Mouse (Mus musculus): ENCODE measurements around the gene Cyp2s1. TPM values are rescaled to one million over a fixed set of nuclear protein-coding genes. Genes with fewer than 3 reads are reported as not detected.
"Not testable (repeated sequence)": the region's sequence is repeated elsewhere in the genome, so short reads cannot be mapped to it uniquely, and the experiment has no call there.

Gene Cyp2s1
- total and polyA plus RNA-seq, 3 experiments: 5.7 to 10.1 (median 5.9) TPM

- DNase-seq: no peak
- Histone ChIP-seq H3K4me1 (ENCODE audit: control insufficient read depth, insufficient read depth, low read length) (peaks cover 3% of the 10 kb centered on the region), H3K9ac (ENCODE audit: low read depth, low read length) (no peak overlapping the region), H3K79me2 (replicated peaks; ENCODE audit: control insufficient read depth, insufficient read depth, low read length) (no peaks in the 10 kb centered on the region), H3K27ac (no peak overlapping the region), H3K36me3 (ENCODE audit: control insufficient read depth, insufficient read depth, low read length) (no peaks in the 10 kb centered on the region), H3K4me3 (no peak overlapping the region), H3K27me3 (ENCODE audit: control insufficient read depth, insufficient read depth, low read length) (no peaks in the 10 kb centered on the region)
- intact Hi-C loops (cut with DNase I): no loop called here
- TF ChIP-seq POLR2A (IDR thresholded peaks at IDR 0.05; ENCODE audit: insufficient read depth, low read depth, low read length) (no peak), EP300 (IDR thresholded peaks at IDR 0.05; ENCODE audit: insufficient read depth, low read depth, low read length) (no peak)
- 67% methylated on average over 1 of the region's 1 CpGs for WGBS
Measured at GRCm38 (mm10) chr7:25799369-25799768, 17.3 kb downstream of the Cyp2s1 start.

- Histone ChIP-seq H3K4me1 (ENCODE audit: control insufficient read depth, insufficient read depth, low read length) (peaks cover 3% of the 10 kb centered on the region), H3K36me3 (ENCODE audit: control insufficient read depth, insufficient read depth, low read length) (no peaks in the 10 kb centered on the region), H3K4me3 (no peak overlapping the region), H3K79me2 (replicated peaks; ENCODE audit: control insufficient read depth, insufficient read depth, low read length) (no peaks in the 10 kb centered on the region), H3K27ac (no peak overlapping the region), H3K9ac (ENCODE audit: low read depth, low read length) (no peak overlapping the region), H3K27me3 (ENCODE audit: control insufficient read depth, insufficient read depth, low read length) (no peaks in the 10 kb centered on the region)
- no peak for DNase-seq
- TF ChIP-seq EP300 (IDR thresholded peaks at IDR 0.05; ENCODE audit: insufficient read depth, low read depth, low read length) (no peak), POLR2A (IDR thresholded peaks at IDR 0.05; ENCODE audit: insufficient read depth, low read depth, low read length) (no peak), CTCF (IDR thresholded peaks at IDR 0.05) (peak; percentile 22; the same call in 1 of the 2 replicates)
- 84% methylated on average over 2 of the region's 2 CpGs for WGBS
- intact Hi-C loops (cut with DNase I): no loop called here
Measured at GRCm38 (mm10) chr7:25798540-25798939, 18.2 kb downstream of the Cyp2s1 start.

- intact Hi-C loops (cut with DNase I): no loop called here
- WGBS: 48% methylated on average over 8 of the region's 8 CpGs
- Histone ChIP-seq H3K4me3 (no peak overlapping the region), H3K27ac (no peak overlapping the region), H3K27me3 (ENCODE audit: control insufficient read depth, insufficient read depth, low read length) (no peaks in the 10 kb centered on the region), H3K79me2 (replicated peaks; ENCODE audit: control insufficient read depth, insufficient read depth, low read length) (no peaks in the 10 kb centered on the region), H3K9ac (ENCODE audit: low read depth, low read length) (no peak overlapping the region), H3K4me1 (ENCODE audit: control insufficient read depth, insufficient read depth, low read length) (peaks cover 1% of the 10 kb centered on the region; the same call in 1 of the 2 replicates), H3K36me3 (ENCODE audit: control insufficient read depth, insufficient read depth, low read length) (no peaks in the 10 kb centered on the region)
- TF ChIP-seq POLR2A (IDR thresholded peaks at IDR 0.05; ENCODE audit: insufficient read depth, low read depth, low read length) (no peak), EP300 (IDR thresholded peaks at IDR 0.05; ENCODE audit: insufficient read depth, low read depth, low read length) (no peak)
- no peak for DNase-seq
Measured at GRCm38 (mm10) chr7:25794775-25795174, 21.9 kb downstream of the Cyp2s1 start.

DNA sequence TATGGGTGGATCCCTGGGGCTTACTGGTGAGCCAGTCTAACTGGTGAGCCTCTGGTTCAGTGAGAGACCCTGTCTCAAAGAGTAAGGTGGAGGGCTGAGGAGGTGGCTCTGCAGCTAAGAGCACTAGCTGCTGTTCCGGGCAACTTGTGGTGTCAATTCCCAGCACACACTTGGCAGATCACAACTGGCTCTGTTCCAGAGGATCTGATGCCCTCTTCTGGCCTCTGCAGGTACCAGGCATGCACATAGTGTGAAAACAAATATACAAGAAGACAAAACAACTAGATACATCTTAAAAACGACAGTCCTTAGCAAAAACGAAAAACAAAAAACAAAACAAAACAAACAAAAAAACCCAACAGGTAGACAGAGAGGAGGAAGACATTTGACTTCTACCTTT, 23.0 kb downstream of the Cyp2s1 start:
- intact Hi-C loops (cut with DNase I): no loop called here
- WGBS: 60% methylated on average over 3 of the region's 3 CpGs
- H3K36me3 ChIP-seq (ENCODE audit: control insufficient read depth, insufficient read depth, low read length): no peaks in the 10 kb centered on the region
- TF ChIP-seq EP300 (IDR thresholded peaks at IDR 0.05; ENCODE audit: insufficient read depth, low read depth, low read length) (no peak), POLR2A (IDR thresholded peaks at IDR 0.05; ENCODE audit: insufficient read depth, low read depth, low read length) (no peak), CTCF (IDR thresholded peaks at IDR 0.05) (peak; percentile 62)
- H3K4me1 ChIP-seq (ENCODE audit: control insufficient read depth, insufficient read depth, low read length): peaks cover 3% of the 10 kb centered on the region; the same call in 1 of the 2 replicates
- no peak for DNase-seq
- no peak overlapping the region for H3K4me3 ChIP-seq
- H3K27ac ChIP-seq: no peak overlapping the region
- no peaks in the 10 kb centered on the region for H3K79me2 ChIP-seq (replicated peaks; ENCODE audit: control insufficient read depth, insufficient read depth, low read length)
- no peaks in the 10 kb centered on the region for H3K27me3 ChIP-seq (ENCODE audit: control insufficient read depth, insufficient read depth, low read length)
- no peak overlapping the region for H3K9ac ChIP-seq (ENCODE audit: low read depth, low read length)

DNA sequence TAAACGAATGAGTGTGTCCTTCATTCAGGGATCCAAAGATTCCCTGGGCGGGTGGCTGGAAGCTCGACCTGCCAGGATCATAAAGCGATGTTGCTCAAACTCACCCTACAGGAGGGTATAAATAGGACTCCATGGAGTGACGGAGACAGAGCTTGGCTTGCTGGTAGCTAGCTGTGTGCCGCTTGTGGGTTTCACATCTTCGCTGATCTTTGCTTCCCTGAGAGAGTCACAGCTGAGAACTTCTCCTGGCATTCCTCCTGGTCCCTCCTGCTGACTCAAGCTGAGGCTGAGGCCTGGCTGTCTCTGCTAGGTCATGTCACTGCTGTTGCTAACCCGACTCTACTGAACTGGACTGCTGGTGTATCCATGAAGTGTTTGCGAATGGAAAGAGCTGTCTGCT, 23.7 kb downstream of the Cyp2s1 start:
- H3K9ac ChIP-seq (ENCODE audit: low read depth, low read length); intact Hi-C loops (cut with DNase I); DNase-seq; H3K36me3 ChIP-seq (ENCODE audit: control insufficient read depth, insufficient read depth, low read length); H3K27ac ChIP-seq; H3K4me1 ChIP-seq (ENCODE audit: control insufficient read depth, insufficient read depth, low read length); H3K27me3 ChIP-seq (ENCODE audit: control insufficient read depth, insufficient read depth, low read length); H3K4me3 ChIP-seq; H3K79me2 ChIP-seq (replicated peaks; ENCODE audit: control insufficient read depth, insufficient read depth, low read length): not testable (repeated sequence)
- WGBS: 57% methylated on average over 9 of the region's 9 CpGs

- H3K79me2 ChIP-seq (replicated peaks; ENCODE audit: control insufficient read depth, insufficient read depth, low read length): no peaks in the 10 kb centered on the region
- H3K4me1 ChIP-seq (ENCODE audit: control insufficient read depth, insufficient read depth, low read length): peaks cover 6% of the 10 kb centered on the region
- H3K9ac ChIP-seq (ENCODE audit: low read depth, low read length): no peak overlapping the region
- no peak overlapping the region for H3K4me3 ChIP-seq
- TF ChIP-seq POLR2A (IDR thresholded peaks at IDR 0.05; ENCODE audit: insufficient read depth, low read depth, low read length): no peak
- TF ChIP-seq EP300 (IDR thresholded peaks at IDR 0.05; ENCODE audit: insufficient read depth, low read depth, low read length): no peak
- TF ChIP-seq CTCF (IDR thresholded peaks at IDR 0.05): no peak
- peak; percentile 55 to 70 for DNase-seq
- whole genome bisulfite sequencing: 41% methylated on average over 8 of the region's 8 CpGs
- H3K27me3 ChIP-seq (ENCODE audit: control insufficient read depth, insufficient read depth, low read length): no peaks in the 10 kb centered on the region
- intact Hi-C loops (cut with DNase I): no loop called here
- H3K36me3 ChIP-seq (ENCODE audit: control insufficient read depth, insufficient read depth, low read length): no peaks in the 10 kb centered on the region
- no peak overlapping the region; the same call in 1 of the 2 replicates for H3K27ac ChIP-seq
Measured at GRCm38 (mm10) chr7:25790615-25791014, 26.1 kb downstream of the Cyp2s1 start.

Data from heart, adult 2 months (tissue).